Mouse (Mus musculus) lung, embryonic 16.5 days (tissue): ENCODE data around the gene Llgl2. TPM values are rescaled to one million over a fixed set of nuclear protein-coding genes. Genes with fewer than 3 reads are reported as not detected.
"Not testable (repeated sequence)": the region's sequence is repeated elsewhere in the genome, so short reads cannot be mapped to it uniquely, and the experiment has no call there.

ENCODE experiments used
- ATAC-seq: fragments of 200-750 bp; cut with Nextera tagmentation; 2 replicates; pipeline ENCODE4 v1.8.0; 2017; ENCODE audit warnings: low read depth, mild to moderate bottlenecking, moderate library complexity
- H3K27ac ChIP-seq: fragments of 300-500 bp; sonication (generic); 2 replicates; pipeline ENCODE4 v1.5.1; 2014; ENCODE audit warnings: mild to moderate bottlenecking, control low read depth, low read length
- H3K27me3 ChIP-seq: fragments of 300-500 bp; sonication (generic); 2 replicates; pipeline ENCODE4 v1.6.1; 2014; ENCODE audit warnings: low read depth, low read length, mixed read lengths; ENCODE audit not compliant: control insufficient read depth, insufficient read depth
- H3K36me3 ChIP-seq: fragments of 300-500 bp; sonication (generic); 2 replicates; pipeline ENCODE4 v1.6.1; 2014; ENCODE audit warnings: low read length; ENCODE audit not compliant: control insufficient read depth, insufficient read depth
- H3K4me1 ChIP-seq: fragments of 300-500 bp; sonication (generic); replicated peaks from 2 replicates; pipeline ENCODE4 v1.6.1; 2014; ENCODE audit warnings: low read length, mixed read lengths; ENCODE audit not compliant: control insufficient read depth, insufficient read depth
- H3K4me2 ChIP-seq: fragments of 300-500 bp; sonication (generic); 2 replicates; pipeline ENCODE4 v1.6.1; 2014; ENCODE audit warnings: low read depth, low read length, control low read depth
- H3K4me3 ChIP-seq: fragments of 300-500 bp; sonication (generic); 2 replicates; pipeline ENCODE4 v1.5.1; 2014; ENCODE audit warnings: mild to moderate bottlenecking, low read length, control low read depth
- H3K9ac ChIP-seq: fragments of 300-500 bp; sonication (generic); 2 replicates; pipeline ENCODE4 v1.6.1; 2014; ENCODE audit warnings: low read length, control low read depth
- H3K9me3 ChIP-seq: fragments of 300-500 bp; sonication (generic); 2 replicates; pipeline ENCODE4 v1.6.1; 2016; ENCODE audit warnings: low read length; ENCODE audit not compliant: control insufficient read depth
- WGBS: fragments of 180-500 bp; shearing (Covaris S2); extraction: QIAGEN DNeasy Blood & Tissue Kit; methylation state at CpG from one replicate; pipeline ENCODE4 v1.1.7; 2014; 5-methylcytosine and 5-hydroxymethylcytosine counted together
- polyA plus RNA-seq: library from polyadenylated mRNA; unstranded; fragments of >200 nt; fragmentation: Nextera tagmentation; extraction: Ambion mirVana; gene quantifications from 2 replicates; pipeline ENCODE4 v1.2.1, GENCODE M21; 2015

Llgl2 gene
- polyA plus RNA-seq, 1 experiment from 2014 or later, result 45.0 TPM

GRCm38 (mm10) chr11:115854674-115855073, 30.8 kb downstream of the Llgl2 start:
- Histone ChIP-seq H3K4me2 (no peak overlapping the region), H3K27ac (no peak overlapping the region), H3K9me3 (no peaks in the 10 kb centered on the region), H3K9ac (no peak overlapping the region), H3K36me3 (peaks cover 16% of the 10 kb centered on the region), H3K4me1 (peaks cover 4% of the 10 kb centered on the region; the same call in 1 of the 2 replicates), H3K27me3 (peaks cover 18% of the 10 kb centered on the region), H3K4me3 (no peak overlapping the region)
- ATAC-seq, result no peak
- 79% methylated on average over 6 of the region's 6 CpGs for WGBS

GRCm38 (mm10) chr11:115857146-115857545, 33.3 kb downstream of the Llgl2 start:
- H3K4me1 ChIP-seq, H3K36me3 ChIP-seq, H3K9ac ChIP-seq, H3K4me2 ChIP-seq, H3K4me3 ChIP-seq, ATAC-seq, H3K9me3 ChIP-seq, H3K27ac ChIP-seq: not testable (repeated sequence)
- 92% methylated on average over 4 of the region's 4 CpGs for WGBS
- peaks cover 32% of the 10 kb centered on the region for H3K27me3 ChIP-seq

- Histone ChIP-seq H3K4me2 (no peak overlapping the region), H3K4me1 (peaks cover 4% of the 10 kb centered on the region; the same call in 1 of the 2 replicates), H3K9ac (no peak overlapping the region), H3K27ac (no peak overlapping the region), H3K27me3 (peaks cover 32% of the 10 kb centered on the region), H3K4me3 (no peak overlapping the region), H3K36me3 (peaks cover 5% of the 10 kb centered on the region), H3K9me3 (no peaks in the 10 kb centered on the region)
- 44% methylated on average over 11 of the region's 13 CpGs for WGBS
- ATAC-seq, result no peak
Observed at GRCm38 (mm10) chr11:115857936-115858335, 34.1 kb downstream of the Llgl2 start.

GRCm38 (mm10) chr11:115858354-115858753, 34.5 kb downstream of the Llgl2 start, which contains the start of gene Myo15b:
TSS of gene Myo15b (plus strand) at chr11:115858406.
- WGBS, result 14% methylated on average over 27 of the region's 27 CpGs
- peak within 1 kb of the TSS; percentile 48 for H3K4me3 ChIP-seq
- ATAC-seq, result no peak
- no peak within 1 kb of the TSS for H3K27ac ChIP-seq
- H3K9me3 ChIP-seq, result no peaks in the 10 kb centered on the region
- peak within 1 kb of the TSS; percentile 72 for H3K4me2 ChIP-seq
- H3K27me3 ChIP-seq, result peaks cover 32% of the 10 kb centered on the region
- peaks cover 4% of the 10 kb centered on the region for H3K36me3 ChIP-seq
- H3K9ac ChIP-seq, result peak within 1 kb of the TSS; percentile 61
- peaks cover 4% of the 10 kb centered on the region; the same call in 1 of the 2 replicates for H3K4me1 ChIP-seq

GRCm38 (mm10) chr11:115859143-115859945, 35.5 kb downstream of the Llgl2 start:
- H3K4me3 ChIP-seq, result peak overlapping the region; percentile 48
- no peak overlapping the region for H3K27ac ChIP-seq
- H3K4me2 ChIP-seq, result peak overlapping the region; percentile 72
- H3K9me3 ChIP-seq, result no peaks in the 10 kb centered on the region
- peaks cover 4% of the 10 kb centered on the region; the same call in 1 of the 2 replicates for H3K4me1 ChIP-seq
- peak overlapping the region; percentile 61 for H3K9ac ChIP-seq
- under 1% methylated on average over 64 of the region's 75 CpGs for WGBS
- H3K27me3 ChIP-seq, result peaks cover 32% of the 10 kb centered on the region
- peaks cover 3% of the 10 kb centered on the region; the same call in 1 of the 2 replicates for H3K36me3 ChIP-seq
- peak; percentile 95 for ATAC-seq

- Histone ChIP-seq H3K27ac (no peak overlapping the region), H3K4me3 (no peak overlapping the region), H3K4me2 (no peak overlapping the region), H3K36me3 (no peaks in the 10 kb centered on the region), H3K9ac (no peak overlapping the region), H3K4me1 (peaks cover 4% of the 10 kb centered on the region; the same call in 1 of the 2 replicates), H3K9me3 (no peaks in the 10 kb centered on the region), H3K27me3 (peaks cover 20% of the 10 kb centered on the region)
- 73% methylated on average over 8 of the region's 8 CpGs for WGBS
- no peak for ATAC-seq
Observed at GRCm38 (mm10) chr11:115863895-115864294, 40.0 kb downstream of the Llgl2 start.

- H3K4me2 ChIP-seq, result no peak overlapping the region
- no peaks in the 10 kb centered on the region for H3K36me3 ChIP-seq
- H3K27ac ChIP-seq, result no peak overlapping the region
- no peak overlapping the region for H3K9ac ChIP-seq
- ATAC-seq, result peak; percentile 70
- H3K9me3 ChIP-seq, result no peaks in the 10 kb centered on the region
- WGBS, result 50% methylated on average over 8 of the region's 8 CpGs
- no peaks in the 10 kb centered on the region for H3K4me1 ChIP-seq
- no peak overlapping the region for H3K4me3 ChIP-seq
- H3K27me3 ChIP-seq, result no peaks in the 10 kb centered on the region
Observed at GRCm38 (mm10) chr11:115869393-115869792, 45.5 kb downstream of the Llgl2 start.

GRCm38 (mm10) chr11:115872437-115872836, 48.6 kb downstream of the Llgl2 start:
- no peak for ATAC-seq

GRCm38 (mm10) chr11:115875935-115876334, 52.1 kb downstream of the Llgl2 start:
- no peak overlapping the region for H3K4me2 ChIP-seq
- WGBS, result 75% methylated on average over 3 of the region's 3 CpGs
- no peaks in the 10 kb centered on the region for H3K27me3 ChIP-seq
- ATAC-seq, result no peak
- H3K9ac ChIP-seq, result no peak overlapping the region
- no peaks in the 10 kb centered on the region for H3K9me3 ChIP-seq
- H3K4me3 ChIP-seq, result no peak overlapping the region
- no peaks in the 10 kb centered on the region for H3K36me3 ChIP-seq
- no peak overlapping the region for H3K27ac ChIP-seq
- H3K4me1 ChIP-seq, result no peaks in the 10 kb centered on the region

More at GRCm38 (mm10) chr11:115872437-115872836, 48.6 kb downstream of the Llgl2 start:
- Histone ChIP-seq H3K4me2 (no peak overlapping the region), H3K36me3 (no peaks in the 10 kb centered on the region), H3K27ac (no peak overlapping the region), H3K4me1 (no peaks in the 10 kb centered on the region), H3K9me3 (no peaks in the 10 kb centered on the region), H3K9ac (no peak overlapping the region), H3K27me3 (no peaks in the 10 kb centered on the region), H3K4me3 (no peak overlapping the region)
- WGBS, result 50% methylated on average over 4 of the region's 4 CpGs
